Mouse (Mus musculus) cerebellum, postnatal 4 days (tissue): ENCODE results near the gene Aifm1.
"Not testable (repeated sequence)": the region's sequence is repeated elsewhere in the genome, so short reads cannot be mapped to it uniquely, and the experiment has no call there.

Source experiments
- DNase-seq, 2 experiments: peaks; one replicate each; pipeline ENCODE4 v3.0.0; 2022; ENCODE audit warnings: low spot score in 2 of 2, mixed read lengths in 1 of 2

Gene Aifm1

DNA sequence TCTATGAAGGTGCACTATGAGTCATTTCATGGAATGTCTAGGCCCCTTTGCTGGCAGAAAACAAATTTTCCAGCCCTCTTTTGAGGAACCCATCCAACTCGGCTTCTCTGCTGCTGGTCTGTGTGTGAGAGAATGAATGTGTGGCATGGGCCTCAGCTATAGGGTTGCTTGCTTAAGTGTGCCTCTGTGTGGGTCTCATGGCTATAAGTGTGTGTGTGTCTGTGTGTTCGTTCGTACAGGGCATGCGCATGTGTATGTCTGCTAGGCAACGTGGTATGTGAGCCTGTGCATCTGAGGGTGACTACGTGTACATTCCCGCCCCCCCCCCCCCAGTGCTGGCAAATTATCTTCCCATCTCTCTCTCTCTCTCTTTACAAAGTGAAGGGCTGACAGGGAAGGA lies 52.9 kb downstream of the Aifm1 start:
- no peak for DNase-seq

DNA sequence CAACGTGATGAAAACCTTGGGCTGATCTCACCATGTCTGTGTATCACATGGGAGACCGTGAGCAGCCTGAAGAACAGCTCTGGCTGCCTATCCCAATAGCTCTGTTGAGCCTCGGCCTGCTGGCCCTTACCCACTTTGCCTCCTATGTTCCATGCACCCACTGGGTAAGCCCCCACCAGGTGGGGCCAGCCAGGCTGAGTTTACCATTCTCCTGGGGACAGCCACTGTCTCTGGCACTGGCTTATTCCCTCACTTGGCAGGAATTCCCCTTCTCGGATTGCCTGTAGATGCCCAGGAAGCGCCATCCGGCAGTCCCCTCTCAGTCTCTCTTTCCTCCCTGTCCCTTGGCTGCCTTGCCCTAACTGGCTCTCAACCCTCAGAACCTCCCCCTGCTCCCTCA lies 56.4 kb downstream of the Aifm1 start:
- no peak for DNase-seq

DNA sequence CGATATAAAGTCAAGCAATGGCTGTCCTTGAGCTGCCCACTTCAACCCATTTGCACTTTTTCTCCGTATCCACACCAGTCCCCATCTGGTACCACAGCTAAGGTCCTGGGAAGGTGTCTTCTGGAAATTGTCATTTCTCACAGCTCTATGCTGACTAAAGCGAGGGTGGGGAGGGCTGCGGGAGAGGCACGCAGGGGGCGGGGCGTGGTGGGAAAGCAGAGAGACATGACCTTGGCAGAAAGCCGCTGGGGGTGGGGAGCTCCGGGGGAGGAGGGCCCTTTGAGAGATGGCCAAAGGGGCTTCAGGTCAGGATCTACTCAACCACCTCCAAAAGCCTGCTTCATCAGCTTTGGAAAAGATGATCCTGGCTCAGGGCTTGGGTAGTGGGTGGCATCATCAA lies 58.3 kb downstream of the Aifm1 start:
- DNase-seq: no peak

DNA sequence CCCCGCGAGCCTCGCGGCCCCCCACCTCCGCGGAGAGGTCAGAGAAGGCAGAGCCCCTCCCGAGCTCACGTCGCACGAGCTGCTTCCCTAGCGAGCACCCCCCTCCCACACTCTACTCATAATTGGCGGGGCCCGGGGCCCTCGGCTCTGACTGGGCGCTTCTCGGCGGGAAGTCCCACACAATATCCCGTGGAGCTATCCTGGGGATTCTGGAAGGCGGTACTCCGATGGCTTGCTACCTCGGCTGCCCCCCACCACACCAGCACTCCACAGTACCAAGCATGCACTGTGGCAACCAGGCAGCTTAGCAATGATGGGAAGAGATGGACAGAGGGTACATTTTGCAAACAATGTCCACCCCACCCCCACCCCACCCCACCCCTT lies 58.9 kb downstream of the Aifm1 start:
- DNase-seq: no peak

DNA sequence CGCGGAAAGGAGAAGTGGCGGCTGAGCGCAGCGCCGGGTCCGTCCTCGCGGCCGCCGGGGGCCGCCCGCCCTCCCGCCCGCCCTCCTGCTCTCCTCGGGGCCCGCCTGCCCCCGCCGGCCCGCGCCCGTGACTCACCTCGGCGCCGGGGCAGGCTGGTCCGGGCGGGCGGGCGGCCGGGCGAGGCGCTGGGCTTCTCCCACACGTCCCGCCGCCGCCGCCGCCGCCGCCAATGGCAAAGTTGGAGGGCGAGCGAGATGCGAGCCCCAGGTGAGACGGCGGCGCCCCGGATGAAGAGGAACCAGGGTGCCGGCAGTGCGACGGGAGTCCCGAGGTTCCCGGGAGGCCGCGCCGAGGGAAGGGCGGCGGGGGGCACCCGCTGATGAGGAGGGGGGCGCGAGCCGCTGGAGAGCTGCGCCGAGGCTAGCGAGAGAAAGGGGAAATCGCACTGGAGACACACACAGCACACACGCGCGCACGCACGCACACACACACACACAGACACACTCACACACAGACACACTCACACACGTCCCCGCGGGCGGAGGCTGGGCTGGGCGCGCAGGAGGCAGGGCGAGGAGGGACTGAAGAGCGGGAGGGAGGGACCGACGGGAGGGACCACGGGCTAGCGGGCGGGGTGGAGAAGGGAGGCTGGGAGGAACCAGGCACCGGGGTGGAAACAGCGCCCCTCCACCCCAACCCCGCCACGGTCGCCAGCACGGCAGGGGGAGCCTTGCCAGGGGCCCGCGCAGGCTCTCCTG lies 59.4 kb downstream of the Aifm1 start:
- no peak for DNase-seq

DNA sequence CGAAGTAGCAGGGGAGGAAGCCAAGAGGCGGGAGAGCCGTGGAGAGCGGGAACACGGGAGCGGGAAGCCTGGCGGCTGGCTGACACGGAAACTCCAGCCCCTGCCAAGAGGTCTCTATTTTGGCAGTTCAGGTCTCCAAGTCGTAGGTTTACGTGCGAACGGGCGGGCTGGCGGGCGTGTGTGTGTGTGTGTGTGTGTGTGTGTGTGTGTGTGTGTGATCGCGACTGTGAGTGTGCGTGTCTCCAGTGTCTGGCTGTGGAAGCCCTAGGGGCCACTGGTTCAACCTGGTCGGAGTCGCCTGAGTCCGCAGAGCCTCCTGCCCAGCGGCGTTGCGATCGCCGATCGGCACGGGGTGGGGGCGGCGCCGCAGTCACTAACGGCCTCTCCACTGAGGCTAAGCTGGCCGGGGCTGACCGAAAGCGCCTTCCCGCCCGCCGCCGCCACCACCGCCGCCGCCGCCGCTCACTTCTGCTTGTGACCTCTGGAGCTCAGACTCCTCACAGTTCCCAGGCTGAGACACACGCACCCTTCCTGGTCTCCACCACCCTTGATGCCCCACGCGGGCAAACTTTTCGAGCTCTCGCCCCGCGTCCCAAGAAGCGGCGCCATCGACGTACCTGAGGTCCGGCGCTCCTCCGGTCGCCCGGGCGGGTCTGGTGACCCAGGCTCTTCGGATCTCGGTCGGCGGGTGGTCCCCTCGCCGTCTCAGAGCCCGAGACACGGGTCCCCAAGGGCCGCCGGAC lies 60.3 kb downstream of the Aifm1 start:
- DNase-seq: no peak

DNA sequence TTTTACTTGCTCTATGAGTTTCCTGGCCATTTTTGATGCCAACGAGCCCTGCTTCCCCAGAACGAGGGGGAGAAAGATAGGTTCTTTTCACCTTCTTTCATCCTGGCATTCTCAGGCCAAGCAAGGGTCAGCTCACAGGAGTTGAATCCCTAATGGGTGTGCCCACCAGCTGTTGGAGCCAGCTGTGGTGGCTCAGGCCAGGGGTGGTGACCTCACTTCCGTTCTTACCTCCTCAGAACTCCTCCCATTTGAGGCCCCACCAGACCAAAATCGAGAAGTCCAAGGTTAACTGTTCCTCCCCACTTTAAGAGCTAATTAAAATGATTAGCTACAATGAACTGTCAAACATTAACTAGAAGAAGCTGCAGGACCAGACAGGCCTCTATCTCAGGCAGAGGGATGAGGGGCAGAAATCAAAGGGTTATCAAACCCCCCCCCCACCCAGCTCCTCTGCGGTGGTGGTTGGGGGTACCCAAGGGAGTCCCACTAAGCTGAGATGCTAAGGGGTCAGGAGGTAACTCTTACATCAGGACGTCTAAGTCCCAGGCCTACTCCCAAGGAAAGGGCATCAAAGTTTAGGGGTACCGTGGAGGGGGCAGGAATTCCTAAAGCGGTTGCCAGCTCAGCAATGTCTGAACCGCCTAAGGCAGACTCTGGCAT lies 61.0 kb downstream of the Aifm1 start:
- no peak for DNase-seq

DNA sequence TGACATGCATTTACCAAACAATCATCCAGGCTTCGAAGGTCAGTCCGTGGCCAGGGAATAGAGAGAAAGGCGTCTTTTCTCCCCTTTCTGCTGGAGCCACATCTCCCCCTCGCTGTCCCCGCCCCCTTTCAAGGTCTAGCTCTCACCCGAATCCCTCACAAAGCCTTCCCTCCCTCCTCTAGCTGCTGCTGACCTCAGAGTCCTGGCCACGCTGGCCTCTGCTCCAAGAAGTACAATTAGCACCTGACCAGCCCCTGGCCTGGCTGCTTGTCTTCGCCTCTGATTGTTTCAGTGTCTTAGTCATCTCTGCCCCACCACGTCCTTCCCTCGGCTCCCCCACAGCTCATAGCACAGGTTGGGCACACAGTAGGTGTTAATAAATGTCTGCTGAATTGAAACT lies 63.7 kb downstream of the Aifm1 start:
- DNase-seq: no peak

DNA sequence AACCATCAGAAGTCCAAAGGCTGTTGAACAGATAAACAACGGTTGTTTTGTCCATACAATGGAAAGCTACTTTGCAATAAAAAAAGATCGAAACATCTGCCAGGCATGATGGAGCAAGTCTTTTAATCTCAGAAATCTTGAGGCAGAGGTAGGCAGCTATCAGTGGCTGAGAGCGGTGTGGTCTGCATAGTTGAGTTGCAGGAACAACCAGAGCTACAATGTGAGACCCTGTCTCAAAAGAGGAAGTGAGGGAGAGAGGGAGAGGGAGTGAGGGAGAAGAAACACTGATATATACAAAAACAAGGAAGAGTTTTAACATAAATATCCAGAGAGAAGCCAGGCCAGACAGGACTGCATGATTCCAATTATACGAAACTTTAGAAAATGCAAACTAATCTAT lies 68.7 kb downstream of the Aifm1 start:
- DNase-seq: no peak

DNA sequence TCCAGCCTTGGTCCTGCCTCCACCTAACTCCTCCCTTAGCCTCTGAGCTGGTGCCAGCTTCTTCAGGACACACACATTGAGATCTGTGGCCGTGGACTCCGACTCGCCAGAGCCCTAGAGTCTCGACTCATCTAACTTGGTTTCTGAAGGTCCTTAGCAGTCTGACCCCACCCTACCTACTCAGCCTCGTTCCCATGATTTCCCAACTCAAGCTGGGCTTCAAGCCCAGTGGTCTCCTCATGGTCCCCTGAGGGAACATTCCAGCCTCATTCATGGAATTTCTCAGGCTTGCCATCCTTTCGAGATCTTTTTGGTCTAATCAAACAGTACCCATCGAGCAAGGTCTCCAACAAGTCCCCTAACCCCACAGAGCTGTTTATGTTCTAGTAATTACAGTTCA lies 71.4 kb downstream of the Aifm1 start:
- no peak for DNase-seq

DNA sequence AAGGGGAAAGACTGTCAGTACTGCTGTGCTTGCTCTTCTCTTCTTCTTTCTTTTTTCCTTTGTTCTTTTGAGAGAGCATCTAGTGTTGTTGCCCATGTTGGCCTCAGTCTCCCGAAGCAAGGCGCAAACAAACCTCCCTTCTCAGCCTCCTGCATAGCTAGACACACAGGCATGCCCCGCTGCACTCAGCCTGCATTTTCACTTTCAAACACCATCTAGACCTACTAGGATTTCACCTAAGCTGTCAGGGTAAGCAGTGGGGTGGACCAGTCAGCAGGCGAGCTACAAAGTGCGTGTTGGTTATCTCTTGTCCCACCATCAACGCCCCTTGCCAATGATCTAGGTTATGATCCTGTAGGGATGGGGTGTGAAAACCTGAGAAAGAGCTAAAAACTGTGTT lies 71.8 kb downstream of the Aifm1 start:
- DNase-seq: no peak

DNA sequence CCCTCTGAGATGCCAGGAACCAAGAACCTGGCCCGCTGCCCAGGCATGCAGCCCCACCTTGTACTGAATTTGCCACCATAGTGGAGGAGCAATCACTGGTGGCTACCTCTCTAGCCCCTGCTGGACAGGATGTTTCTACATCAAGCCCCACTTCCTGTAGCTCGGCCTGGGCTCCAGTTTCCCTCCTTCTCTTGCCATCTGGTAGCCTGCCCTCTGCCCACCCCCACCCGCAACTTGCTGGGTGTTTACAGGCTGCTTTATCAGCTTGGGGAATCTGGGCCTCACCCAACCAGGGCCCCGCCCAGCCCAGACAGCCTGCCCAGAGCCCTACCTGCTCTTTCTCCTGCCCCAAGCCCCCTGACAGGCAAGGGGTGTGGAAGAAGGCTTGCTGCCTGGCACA lies 74.3 kb downstream of the Aifm1 start:
- no peak for DNase-seq

DNA sequence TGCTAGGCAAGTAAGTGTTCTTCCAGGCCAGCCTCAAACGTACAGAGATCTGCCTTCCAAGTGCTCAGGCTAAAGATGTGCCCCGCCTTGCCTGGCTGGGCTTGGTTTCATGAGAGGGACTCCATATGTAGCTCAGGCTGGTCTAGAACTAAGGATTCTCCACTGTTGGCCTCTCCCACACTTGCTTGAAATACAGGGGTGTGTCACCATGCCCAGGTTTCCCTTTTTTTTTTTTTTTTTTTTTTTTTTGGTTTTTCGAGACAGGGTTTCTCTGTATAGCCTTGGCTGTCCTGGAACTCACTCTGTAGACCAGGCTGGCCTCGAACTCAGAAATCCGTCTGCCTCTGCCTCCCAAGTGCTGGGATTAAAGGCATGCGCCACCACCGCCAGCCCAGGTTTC lies 77.3 kb downstream of the Aifm1 start:
- not testable (repeated sequence) for DNase-seq

DNA sequence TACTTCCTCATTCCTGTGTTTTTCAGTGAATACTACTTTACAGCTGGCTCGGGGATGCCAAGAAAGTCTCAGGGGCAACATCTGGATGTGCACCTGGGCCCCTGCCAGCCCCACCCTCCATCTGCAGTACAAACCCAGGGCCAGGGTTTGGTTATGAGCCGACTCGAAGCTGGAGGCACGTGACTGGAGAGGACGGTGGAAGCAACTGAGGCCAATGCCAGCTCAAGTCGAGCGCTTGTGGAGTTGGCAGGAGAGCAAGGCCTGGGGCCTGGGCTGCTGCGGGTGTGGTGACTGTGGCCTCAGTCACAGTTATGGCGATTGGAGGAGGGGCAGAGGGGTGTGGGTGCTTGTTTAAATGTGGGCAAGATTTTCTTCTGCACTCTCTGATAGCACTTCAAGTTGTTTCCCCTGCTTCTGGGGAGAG lies 77.9 kb downstream of the Aifm1 start:
- no peak for DNase-seq

DNA sequence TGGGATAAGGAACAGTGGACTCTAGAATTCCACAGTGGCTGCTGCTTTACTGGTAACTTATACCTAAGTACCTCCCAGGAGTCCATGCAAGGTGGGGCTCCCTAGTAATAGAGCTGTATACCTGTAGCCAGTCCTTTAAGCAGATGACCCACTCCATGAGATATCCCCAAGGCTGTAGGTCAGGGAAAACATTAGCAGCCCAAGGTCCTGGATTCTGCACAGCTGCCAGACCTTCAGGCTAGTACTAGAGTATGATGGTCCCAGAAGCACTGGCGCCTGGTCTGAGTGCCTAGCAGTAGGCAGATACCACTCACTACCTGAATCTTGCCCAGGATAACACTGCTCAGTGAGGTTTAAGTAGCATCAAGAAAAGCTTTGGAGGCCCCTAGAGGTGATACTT lies 79.1 kb downstream of the Aifm1 start:
- DNase-seq: no peak

DNA sequence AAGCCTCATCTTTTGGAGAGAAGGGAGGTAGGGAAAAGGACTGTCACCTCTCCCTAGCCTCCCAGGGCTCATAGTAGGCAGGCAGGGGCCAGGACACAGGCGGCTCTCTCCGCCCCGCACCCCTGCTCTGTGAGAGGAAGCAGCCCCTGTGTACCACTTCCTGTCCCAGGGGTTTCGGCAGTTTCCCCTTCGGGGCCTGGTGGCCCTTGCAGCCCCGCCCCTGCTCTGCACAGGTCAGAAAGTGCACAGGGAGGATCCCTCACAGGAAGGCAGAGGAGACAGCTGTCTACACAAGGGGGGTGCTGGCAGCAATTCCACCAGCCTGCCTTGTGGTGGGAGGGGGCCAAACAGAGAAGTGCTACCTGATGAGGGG lies 79.8 kb downstream of the Aifm1 start:
- no peak for DNase-seq

DNA sequence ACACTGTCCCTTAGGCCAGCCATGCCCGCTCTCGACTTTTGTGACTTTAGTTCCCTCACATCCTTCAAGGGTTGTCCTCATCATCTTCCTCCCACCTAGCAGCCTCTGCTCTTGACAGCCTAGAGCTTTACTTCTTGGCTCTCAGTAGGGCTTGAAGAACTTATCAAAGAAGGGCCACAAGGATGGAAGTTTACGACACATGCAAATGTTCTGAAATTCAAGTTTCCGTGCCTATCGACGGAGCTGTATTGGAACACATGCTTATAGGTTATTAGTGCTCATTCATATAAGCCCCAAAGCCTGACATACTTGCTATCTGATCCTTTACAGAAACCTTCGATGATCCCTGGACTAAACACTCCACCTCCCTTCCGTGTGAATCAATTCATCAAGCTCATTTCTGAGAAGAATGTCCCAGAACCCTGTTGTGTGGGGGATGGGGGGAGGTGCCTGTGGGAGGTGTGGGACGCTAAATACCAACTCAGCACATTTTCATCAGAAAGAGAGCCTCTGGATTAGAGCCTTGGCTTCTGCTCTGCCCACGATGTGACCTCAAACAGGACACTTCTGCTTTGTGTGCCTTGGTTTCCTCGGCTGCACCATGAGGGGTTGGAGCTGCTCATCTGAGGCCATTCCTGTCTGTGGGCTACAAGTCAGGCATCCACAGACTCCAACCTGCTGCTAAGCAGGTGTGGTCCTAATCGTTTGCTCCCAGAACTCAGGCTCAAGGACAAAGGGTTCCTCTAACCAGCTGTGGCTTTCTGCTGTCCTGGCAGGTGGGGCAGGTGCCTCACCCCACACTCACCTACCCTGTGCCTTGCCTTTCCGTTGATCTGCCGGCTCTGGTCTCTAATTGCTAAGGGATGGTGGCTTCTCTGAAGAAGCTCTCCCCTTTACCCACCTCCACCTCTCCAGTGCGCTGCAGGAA lies 80.5 kb downstream of the Aifm1 start:
- no peak for DNase-seq

DNA sequence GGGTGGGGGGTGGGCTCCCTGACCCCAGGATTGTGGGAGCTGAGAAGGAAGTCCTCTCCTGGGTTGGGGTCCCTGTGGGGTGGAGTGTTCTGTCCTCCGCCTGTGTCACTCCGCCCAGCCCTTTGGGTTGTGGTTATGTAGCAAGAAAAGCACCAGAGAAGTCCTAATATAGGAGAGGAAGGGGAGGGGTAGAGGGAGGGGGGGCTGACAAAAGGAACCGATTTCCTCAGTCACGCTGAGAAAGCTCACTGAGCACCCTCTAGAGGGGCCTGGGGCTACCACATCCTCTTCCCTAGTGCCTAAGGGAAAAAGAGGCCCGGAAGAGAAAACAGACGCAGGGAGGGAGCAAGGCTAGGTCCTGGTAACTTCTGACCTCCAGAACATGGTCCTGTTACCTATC lies 83.8 kb downstream of the Aifm1 start:
- no peak for DNase-seq

DNA sequence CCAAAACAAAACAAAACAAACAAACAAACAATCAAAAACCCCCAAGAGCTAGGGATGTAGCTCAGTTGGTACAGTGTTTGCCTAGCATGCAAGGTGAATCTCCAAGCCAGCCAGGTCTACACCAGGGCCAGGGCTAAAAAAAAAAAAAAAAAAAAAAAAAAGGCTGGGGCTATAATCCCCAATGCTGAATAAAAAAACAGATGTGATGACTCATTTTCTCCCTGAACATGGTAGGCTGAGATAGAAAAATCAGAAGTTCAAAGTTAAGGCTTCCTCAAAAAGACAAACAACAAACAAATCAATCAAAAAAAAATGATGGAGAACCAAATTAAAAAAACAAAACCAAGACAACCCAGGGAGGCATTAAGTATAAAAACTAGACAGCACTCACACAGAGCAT lies 84.3 kb downstream of the Aifm1 start:
- DNase-seq: no peak

DNA sequence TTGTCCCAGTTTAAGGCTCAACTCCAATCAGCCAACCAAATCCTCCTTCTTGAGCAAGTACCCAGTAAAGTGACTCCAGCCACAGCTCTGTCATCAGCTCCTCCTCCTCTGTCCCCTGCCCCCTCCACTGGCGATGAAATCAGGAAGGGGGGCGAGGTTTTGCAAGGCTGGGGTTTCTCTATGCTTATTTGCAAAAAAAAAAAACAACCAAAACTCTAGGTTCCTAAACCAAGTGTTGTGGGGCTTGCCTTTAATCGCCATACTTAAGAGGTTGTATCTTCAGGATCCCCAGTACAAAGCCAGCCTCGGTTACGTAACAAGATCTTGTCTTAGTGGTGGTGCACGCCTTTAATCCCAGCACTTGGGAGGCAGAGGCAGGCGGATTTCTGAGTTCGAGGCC lies 84.7 kb downstream of the Aifm1 start:
- no peak for DNase-seq

DNA sequence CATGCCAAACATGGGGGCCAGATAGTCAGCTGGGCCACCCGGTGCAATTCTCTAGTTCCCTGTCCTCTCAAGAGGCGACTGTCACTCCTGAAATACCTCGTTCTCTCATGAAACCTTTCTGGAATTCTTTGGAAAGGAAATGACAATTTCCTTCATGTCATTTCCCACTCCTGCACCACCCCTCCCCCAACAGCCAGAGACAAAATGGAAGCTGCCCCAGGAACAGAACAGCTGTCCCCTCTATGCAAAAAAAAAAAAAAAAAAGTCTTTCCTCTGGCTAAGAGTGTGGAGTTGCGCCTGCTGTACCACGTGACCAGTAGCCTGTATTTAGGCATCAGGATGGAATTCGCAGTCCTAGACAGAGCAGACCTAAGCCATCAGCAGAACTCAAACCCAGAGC lies 85.1 kb downstream of the Aifm1 start:
- no peak for DNase-seq

DNA sequence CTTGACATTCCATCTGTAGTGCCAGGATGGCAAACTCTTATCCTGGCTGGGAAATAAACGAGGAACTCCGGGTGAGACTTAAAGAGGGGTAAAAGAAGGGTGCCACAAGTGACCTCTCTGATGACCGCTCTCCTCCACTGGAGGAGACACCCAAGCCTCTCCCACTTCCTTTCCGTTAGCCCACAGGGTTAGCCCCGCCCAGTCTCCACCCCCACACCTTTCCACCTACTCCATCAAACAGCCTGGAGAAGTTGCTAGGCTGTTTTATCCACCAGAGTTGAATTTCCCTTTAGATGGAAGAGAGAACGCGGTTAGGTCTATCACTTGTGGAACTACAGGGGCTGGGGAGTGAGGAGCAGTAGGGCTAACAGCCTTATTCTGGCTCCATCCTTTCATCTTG lies 88.1 kb downstream of the Aifm1 start:
- no peak for DNase-seq
